Mouse (Mus musculus): ENCODE measurements around the gene Mrps6.

DNA sequence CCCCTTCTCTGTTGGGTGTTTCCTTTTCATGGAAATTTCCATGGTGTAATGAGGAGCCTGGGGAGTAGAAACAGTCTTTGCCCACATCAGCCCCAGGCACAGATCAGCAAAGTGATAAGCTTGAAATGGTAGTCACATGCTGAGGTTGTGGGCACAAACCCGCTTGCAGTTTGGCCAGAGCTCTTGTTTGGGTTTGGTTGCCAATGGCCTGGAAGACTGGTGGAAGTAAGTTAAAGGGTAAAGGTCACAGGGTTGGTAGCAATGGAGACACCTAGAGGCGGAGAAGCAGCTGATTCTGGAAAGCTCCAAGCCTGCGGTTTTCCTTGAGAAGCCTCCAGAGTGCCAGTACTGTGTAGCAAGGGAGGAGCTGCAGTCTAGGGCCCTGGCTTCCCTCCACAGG is 47.6 kb downstream of the Mrps6 start:
- TF ChIP-seq CHD1 (IDR thresholded peaks at IDR 0.05; ENCODE audit: low read depth, low read length) (no peak), EP300 (IDR thresholded peaks at IDR 0.05; ENCODE audit: low read length) (no peak), JUN (IDR thresholded peaks at IDR 0.05; ENCODE audit: insufficient read depth, low read depth, low read length) (no peak), POLR2A (IDR thresholded peaks at IDR 0.05; ENCODE audit: low read depth, low read length) (no peak), POLR2AphosphoS2 (IDR thresholded peaks at IDR 0.05; ENCODE audit: low read depth, low read length) (no peak)
